ENCODE assay signal across 19 mouse cellular contexts in the genomic region with DNA sequence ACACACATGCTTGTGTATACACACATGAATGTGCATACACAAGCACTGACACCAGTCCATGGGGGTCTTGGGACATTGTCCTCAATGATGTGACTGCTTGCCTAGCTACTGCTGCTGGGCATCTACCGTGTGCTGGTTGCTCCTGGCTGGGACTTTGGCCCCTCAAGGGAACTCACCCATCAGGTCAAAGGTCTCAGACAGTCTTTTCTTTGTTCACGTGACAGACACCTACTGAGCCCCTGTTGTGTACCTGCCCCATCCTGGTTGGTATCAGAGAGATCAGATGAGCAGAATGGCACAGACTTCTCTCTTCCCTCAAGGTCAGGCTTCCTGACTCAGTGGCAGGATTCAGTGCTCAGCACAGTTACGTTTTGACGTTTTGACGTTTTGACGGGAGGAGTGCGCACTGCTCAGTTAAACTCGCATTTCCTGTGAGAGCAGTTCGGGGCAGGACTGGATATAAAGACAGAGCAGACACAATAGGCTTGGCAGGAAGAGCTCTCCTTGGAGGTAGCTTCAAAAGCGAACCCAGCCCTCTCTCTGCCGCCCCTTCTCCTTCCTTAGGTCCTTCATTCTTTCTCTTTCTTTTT. TPM values are rescaled to one million over a fixed set of nuclear protein-coding genes. Genes with fewer than 3 reads are reported as not detected.
DNase-seq lines count a peak whose midpoint lies in the region; ATAC-seq and TF ChIP-seq lines count a peak whose summit lies in the region.
"Had no signal": no experiment of that assay in that cellular context is flagged by ENCODE, and none has a peak within 500 bp of the region (broad histone marks: within the 10 kb centered on the region; RNA-seq: fewer than 3 reads in every experiment).

No protein-coding gene starts in this region.

- no peak for TF ChIP-seq CTCF in kidney, adult 2 months (conservative IDR thresholded peaks at IDR 0.05; ENCODE audit: insufficient read depth, insufficient read length, low read depth, low read length)
- no peak for TF ChIP-seq CTCF in forebrain, postnatal 0 days (IDR thresholded peaks at IDR 0.05; ENCODE audit: low read depth)

- no peak overlapping the region for H3K4me3 ChIP-seq in kidney, adult 2 months (ENCODE audit: insufficient read depth, low read depth, low read length)
- H3K4me3 ChIP-seq in intestine, embryonic 16.5 days (ENCODE audit: low read length) = no peak overlapping the region
- H3K4me3 ChIP-seq in forebrain, postnatal 0 days (ENCODE audit: low read depth, low read length) = no peak overlapping the region
- H3K4me3 ChIP-seq: embryonic facial prominence, embryonic 12.5 days; erythroblast, embryonic 14.5 days; heart, adult 2 months; midbrain, embryonic 12.5 days; neural tube, embryonic 12.5 days had no signal

- WGBS in kidney, adult 2 months = 59% methylated on average over 11 of the region's 11 CpGs
- WGBS in intestine, embryonic 16.5 days = 49% methylated on average over 11 of the region's 11 CpGs
- 62% methylated on average over 11 of the region's 11 CpGs for WGBS in forebrain, postnatal 0 days

- no peak overlapping the region for H3K4me2 ChIP-seq in intestine, embryonic 16.5 days (ENCODE audit: low read depth, low read length)
- no peak overlapping the region for H3K4me2 ChIP-seq in forebrain, postnatal 0 days (ENCODE audit: low read depth)
- H3K4me2 ChIP-seq: embryonic facial prominence, embryonic 12.5 days; midbrain, embryonic 12.5 days; neural tube, embryonic 12.5 days had no signal

- peaks cover 2% of the 10 kb centered on the region; the same call in 1 of the 2 replicates for H3K9me3 ChIP-seq in intestine, embryonic 16.5 days (ENCODE audit: control insufficient read depth, low read length)
- H3K9me3 ChIP-seq in forebrain, postnatal 0 days (ENCODE audit: low read length) = no peaks in the 10 kb centered on the region
- H3K9me3 ChIP-seq: embryonic facial prominence, embryonic 12.5 days; midbrain, embryonic 12.5 days; neural tube, embryonic 12.5 days had no signal

- no peaks in the 10 kb centered on the region for H3K4me1 ChIP-seq in kidney, adult 2 months (ENCODE audit: control insufficient read depth, insufficient read depth, low read length)
- peaks cover 10% of the 10 kb centered on the region; the same call in 1 of the 2 replicates for H3K4me1 ChIP-seq in intestine, embryonic 16.5 days (ENCODE audit: control insufficient read depth, insufficient read depth, low read length)
- no peaks in the 10 kb centered on the region for H3K4me1 ChIP-seq in forebrain, postnatal 0 days (ENCODE audit: insufficient read depth)
- H3K4me1 ChIP-seq: neural tube, embryonic 12.5 days had no signal

- ATAC-seq in intestine, embryonic 16.5 days = peak; percentile 14; the same call in 1 of the 2 replicates
- ATAC-seq in forebrain, postnatal 0 days = no peak
- ATAC-seq: forebrain, embryonic 14.5 days; hindbrain, postnatal 0 days; Patski had no signal

- H3K27ac ChIP-seq in kidney, adult 2 months (ENCODE audit: insufficient read depth, low read depth, low read length) = no peak overlapping the region
- no peak overlapping the region for H3K27ac ChIP-seq in intestine, embryonic 16.5 days (ENCODE audit: low read length)
- no peak overlapping the region for H3K27ac ChIP-seq in forebrain, postnatal 0 days (ENCODE audit: low read depth, low read length)
- H3K27ac ChIP-seq: embryonic facial prominence, embryonic 12.5 days; heart, adult 2 months; hindbrain, postnatal 0 days; macrophage; midbrain, embryonic 12.5 days; neural tube, embryonic 12.5 days had no signal

- no peak overlapping the region for H3K9ac ChIP-seq in intestine, embryonic 16.5 days (ENCODE audit: low read depth, low read length)
- no peak overlapping the region for H3K9ac ChIP-seq in forebrain, postnatal 0 days
- H3K9ac ChIP-seq: embryonic facial prominence, embryonic 12.5 days; midbrain, embryonic 12.5 days; neural tube, embryonic 12.5 days had no signal

- TF ChIP-seq POLR2A in kidney, adult 2 months (IDR thresholded peaks at IDR 0.05; ENCODE audit: low read depth, low read length) = no peak

- H3K36me3 ChIP-seq in kidney, adult 2 months (ENCODE audit: control insufficient read depth, insufficient read depth, low read length) = no peaks in the 10 kb centered on the region
- no peaks in the 10 kb centered on the region for H3K36me3 ChIP-seq in intestine, embryonic 16.5 days (ENCODE audit: control insufficient read depth, insufficient read depth, low read length)
- no peaks in the 10 kb centered on the region for H3K36me3 ChIP-seq in forebrain, postnatal 0 days (ENCODE audit: insufficient read depth)
- H3K36me3 ChIP-seq: embryonic facial prominence, embryonic 12.5 days; midbrain, embryonic 12.5 days; neural tube, embryonic 12.5 days had no signal

- DNase-seq in kidney, adult 2 months = peak; percentile 57
- DNase-seq in kidney, postnatal 10 days = no peak
- peak; percentile 12 for DNase-seq in thymus, postnatal 14 days
- DNase-seq in thymus, postnatal 10 days (ENCODE audit: low spot score in 2 of 2) = no peak
- no peak for DNase-seq in layer of hippocampus, adult 9-10 months (ENCODE audit: low spot score)
- DNase-seq in forebrain, postnatal 0 days = no peak
- DNase-seq: adrenal gland, postnatal 14 days; cerebellum, adult 9-11 months; gastrocnemius, postnatal 14 days; heart, adult 2 months had no signal

- H3K27me3 ChIP-seq in kidney, adult 2 months (replicated peaks; ENCODE audit: control insufficient read depth, insufficient read depth, low read length) = no peaks in the 10 kb centered on the region
- no peaks in the 10 kb centered on the region; the same call in 1 of the 2 replicates for H3K27me3 ChIP-seq in intestine, embryonic 16.5 days (replicated peaks; ENCODE audit: control insufficient read depth, insufficient read depth, low read length)
- H3K27me3 ChIP-seq in forebrain, postnatal 0 days (ENCODE audit: insufficient read depth, low read length) = no peaks in the 10 kb centered on the region
- H3K27me3 ChIP-seq: embryonic facial prominence, embryonic 12.5 days; midbrain, embryonic 12.5 days; neural tube, embryonic 12.5 days; Patski had no signal

RNA-seq across cellular contexts. Expression of a gene that starts 33.2 kb away (rescaled TPM):
- 9.9 and 16.1 TPM in 2 replicates for polyA plus RNA-seq in kidney, adult 2 months (2012; rRNA removed)
- 0.61 and 0.75 TPM in 2 replicates for polyA plus RNA-seq in intestine, embryonic 16.5 days (2015; fragmentation: Nextera tagmentation; extraction: Ambion mirVana)
- total RNA-seq in forebrain, postnatal 0 days (2014; rRNA removed) = 17.7 and 19.9 TPM in 2 replicates
- polyA plus RNA-seq in forebrain, postnatal 0 days (2015; fragmentation: Nextera tagmentation; extraction: Ambion mirVana) = 4.0 and 6.2 TPM in 2 replicates

Comparison
In these comparisons a context has a peak if more than half of its experiments do, and no peak if none do; other contexts are left out.
1. DNase-seq: peak in kidney, adult 2 months (single experiment) and thymus, postnatal 14 days (single experiment); none in kidney, postnatal 10 days (single experiment), thymus, postnatal 10 days (0 of 2), layer of hippocampus, adult 9-10 months (single experiment) and forebrain, postnatal 0 days (single experiment).